Mouse (Mus musculus) thymus, postnatal 4 days (tissue): Measurements from ENCODE around the gene 1700025G04Rik.

ENCODE experiments used
- DNase-seq: peaks from one replicate; pipeline ENCODE4 v3.0.0; 2021

Gene 1700025G04Rik

DNA sequence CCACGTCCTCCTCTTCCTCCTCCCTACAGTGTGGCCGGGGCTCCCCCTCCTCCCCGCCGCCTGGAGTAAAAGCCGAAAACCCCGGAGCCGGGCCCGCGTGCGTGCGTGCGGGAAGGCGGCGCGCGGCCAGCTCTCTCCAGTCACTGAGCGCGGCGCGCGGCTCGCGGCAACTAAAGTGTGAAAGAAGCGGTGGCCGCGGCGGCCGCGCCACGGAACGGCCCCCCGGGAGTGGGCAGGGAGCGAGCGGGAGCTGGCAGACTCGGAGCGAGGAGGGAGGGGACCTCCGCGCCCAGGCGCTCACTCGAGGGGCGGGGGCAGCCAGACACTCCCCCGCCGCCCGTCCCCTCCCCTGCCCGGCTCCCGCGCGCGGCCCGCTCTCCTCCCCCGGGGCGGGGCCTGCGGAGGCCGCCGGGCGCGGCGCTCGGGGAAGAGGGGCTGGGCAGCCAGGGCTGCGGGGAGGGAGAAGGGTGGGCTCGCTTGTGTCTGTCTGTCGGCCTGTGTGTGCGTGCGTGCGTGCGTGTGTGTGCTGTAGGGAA, at the start of gene 1700025G04Rik:
Gene 1700025G04Rik, minus strand, starts transcription at position 108 of the 536 bp plus-strand sequence.
- DNase-seq: peak; percentile 88

DNA sequence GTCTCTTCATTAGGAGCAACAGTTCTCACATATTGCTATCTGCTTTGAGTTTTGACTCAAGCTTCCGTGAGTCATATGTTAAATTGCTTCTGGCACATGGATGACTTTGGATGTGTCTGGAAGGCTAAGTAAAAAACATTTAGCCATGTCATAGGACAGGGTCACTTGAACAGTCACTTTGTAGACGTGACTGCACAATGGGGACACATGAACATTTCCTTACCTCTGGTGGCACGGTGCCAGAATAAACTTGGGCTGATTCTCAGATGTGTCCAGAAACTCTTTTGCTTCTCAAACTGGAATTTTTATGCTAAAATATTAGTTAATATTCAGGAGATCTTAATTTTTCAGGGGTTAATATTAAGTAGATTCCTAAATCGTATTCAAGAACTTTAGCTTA, 49.6 kb upstream of the 1700025G04Rik start:
- no peak for DNase-seq

DNA sequence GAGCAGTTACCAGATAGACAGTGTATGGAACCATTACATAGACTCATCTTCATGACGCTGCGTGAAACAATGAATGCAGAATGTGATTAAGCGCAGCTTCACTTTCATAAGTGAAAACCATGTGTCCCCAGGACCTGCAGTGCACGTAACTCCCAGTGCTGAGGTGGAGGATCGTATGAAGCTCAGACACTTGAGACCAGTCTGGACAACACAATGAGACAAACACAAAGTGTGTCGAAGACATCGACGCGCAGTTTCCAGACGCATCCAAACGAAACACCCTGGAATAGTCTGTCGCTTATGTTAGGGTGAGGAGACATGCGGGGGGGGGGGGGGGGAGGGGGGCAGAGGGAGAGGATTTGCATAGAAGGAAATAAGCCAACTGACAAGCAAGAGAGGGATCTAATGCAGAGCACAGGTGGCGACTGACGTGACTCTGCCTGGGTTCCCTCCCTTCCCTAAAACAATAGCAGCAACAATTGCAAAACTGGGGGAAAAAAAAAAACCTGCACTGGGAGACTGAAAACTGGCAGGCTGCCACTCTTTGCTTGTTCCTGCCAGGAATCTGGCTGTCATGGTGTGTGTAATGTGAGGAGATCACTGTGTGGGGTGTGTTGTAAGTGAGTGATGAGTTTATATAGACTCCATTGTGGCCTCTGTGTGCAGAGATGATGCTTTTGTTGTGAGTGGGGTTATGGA, 40.3 kb upstream of the 1700025G04Rik start:
- DNase-seq: no peak

DNA sequence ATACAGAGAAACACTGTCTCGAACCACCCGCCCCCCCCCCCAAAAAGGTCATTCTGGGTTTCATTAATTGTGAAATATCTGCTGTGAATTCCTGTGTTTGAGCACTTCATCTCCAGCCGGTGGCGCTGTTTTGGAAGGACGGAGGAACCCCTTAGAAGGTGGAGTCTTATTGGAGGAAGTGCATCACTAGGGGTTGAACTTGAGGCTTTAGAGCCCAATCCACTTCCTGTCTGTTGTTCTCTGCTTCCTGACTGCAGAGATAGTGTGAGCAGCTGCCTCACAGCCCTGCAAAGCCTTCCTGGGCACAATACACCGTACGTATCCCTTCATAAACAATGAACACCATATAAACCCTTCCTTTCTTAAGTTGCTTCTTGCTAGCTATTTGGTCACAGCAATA, 35.5 kb upstream of the 1700025G04Rik start:
- no peak for DNase-seq

- DNase-seq: no peak
Measured at GRCm38 (mm10) chr1:152110123-152110522, 20.2 kb upstream of the 1700025G04Rik start.

- DNase-seq: no peak
Measured at GRCm38 (mm10) chr1:152106136-152106535, 16.2 kb upstream of the 1700025G04Rik start.

GRCm38 (mm10) chr1:152105246-152105645, 15.3 kb upstream of the 1700025G04Rik start:
- DNase-seq: no peak

DNA sequence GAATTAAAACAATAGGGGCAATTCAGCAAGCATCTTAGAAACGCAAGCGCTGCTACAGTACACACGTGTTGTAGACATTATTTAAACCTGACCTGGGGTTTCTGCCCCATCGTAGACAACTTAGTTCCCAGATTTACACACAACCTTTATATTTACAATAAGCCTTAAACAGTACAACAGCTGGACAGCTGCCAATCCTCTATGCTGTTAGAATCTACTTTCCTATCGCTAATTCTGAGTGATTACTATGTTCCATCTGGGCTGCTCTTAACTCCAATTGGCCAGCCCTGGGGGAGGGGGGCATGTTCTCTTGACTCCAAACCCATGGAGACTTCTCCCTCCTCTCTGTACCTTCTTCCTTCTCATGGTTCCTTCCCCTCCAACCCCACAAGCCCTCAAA, 11.8 kb upstream of the 1700025G04Rik start:
- DNase-seq: no peak

GRCm38 (mm10) chr1:152096045-152096444, 6.1 kb upstream of the 1700025G04Rik start:
- no peak for DNase-seq

DNA sequence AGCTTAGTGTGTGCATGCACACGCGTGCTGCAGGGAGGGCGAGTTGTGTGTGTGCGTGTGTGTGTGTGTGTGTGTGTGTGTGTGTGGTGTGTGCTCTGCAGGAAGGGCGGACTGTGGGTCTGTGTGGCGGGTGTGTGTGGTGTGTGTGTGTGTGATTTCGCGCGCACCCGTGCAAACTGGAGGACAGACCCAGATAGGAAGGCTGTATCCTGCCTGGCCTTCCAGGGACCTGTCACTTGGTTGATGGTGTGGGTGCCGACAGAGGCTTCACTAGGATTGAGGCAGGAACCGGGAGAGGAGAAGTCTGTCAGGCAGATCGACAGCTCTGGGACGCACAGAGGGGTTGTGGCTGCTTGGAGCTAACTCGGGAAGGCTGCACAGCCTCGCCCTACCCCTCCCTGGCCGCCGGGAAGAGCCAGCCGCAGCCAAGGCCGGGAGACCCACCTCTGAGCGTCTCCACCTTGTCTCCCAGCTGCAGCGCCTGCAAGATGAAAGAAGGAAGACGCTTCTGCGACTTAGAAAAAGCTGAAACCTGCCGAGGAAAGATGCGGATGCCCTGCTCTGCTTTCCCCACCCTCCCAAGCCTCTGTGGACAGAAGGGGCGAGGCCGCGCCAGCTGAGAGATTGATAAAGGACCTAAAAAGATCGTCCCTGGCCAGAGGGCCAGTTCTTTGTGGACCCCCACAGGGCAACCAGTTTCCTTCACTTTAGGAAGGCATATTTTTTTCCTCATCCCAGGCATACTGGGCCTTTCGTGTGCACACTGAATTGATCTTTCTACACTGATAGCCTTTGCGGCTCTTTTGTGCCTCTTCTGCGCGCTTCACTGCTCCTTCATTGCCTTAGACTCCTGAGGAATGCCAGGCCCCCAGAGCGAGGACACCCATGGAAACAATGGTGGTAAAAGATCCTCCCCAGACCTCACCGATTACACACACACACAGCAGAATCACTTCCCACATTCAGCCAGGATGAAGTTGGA, 930 bp upstream of the 1700025G04Rik start:
- peak; percentile 47 for DNase-seq

DNA sequence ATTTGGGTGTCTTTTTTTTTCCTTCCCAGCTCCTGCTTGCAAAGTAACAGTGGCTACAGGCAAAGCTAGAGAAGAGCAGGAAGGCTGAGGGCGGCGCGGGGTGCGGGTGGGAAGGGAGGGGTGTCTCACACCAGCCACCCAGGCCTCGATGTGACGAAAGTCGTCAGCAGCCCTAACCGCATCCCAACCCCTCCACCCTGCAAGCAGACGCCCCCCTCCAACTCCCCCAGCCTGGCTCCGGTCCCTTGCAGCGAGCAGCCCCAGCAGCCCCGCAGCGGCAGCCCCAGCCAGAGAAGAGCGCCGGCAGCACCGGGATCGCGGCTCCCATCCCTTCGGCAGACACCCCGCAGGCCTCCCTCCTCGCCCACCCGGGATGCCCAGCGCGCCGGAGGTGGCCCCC, 399 bp downstream of the 1700025G04Rik start:
- peak; percentile 69 for DNase-seq

DNA sequence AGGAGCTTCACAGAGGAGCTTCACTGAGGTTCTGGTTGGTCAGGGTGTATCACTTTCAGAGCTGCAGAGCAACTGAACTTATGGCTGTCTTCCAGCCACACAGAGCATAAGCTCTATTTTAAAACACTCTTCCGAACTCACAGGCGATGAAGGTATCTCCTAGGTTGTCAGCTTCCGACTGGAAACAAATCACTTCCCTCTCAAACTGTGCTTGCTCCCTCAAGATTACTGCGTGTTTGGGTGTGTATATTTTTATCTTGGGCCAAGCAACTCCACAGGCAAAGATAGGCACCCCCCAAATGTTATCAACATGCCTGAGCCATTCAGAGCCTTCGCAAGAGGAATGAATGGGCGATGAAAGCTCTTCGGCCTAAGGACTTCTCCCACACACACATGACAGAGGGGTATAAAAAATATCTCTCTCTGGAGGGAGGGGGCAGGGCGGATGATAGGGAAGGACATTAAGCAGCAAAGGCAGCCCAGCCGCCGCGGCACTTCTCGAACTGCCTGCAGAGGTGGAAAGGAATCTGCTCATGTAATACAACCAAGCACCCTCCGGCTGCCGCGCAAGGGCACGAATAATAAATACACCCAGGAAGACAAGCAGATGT, 1.0 kb downstream of the 1700025G04Rik start:
- DNase-seq: peak; percentile 58

- no peak for DNase-seq
Measured at GRCm38 (mm10) chr1:152088030-152088429, 1.9 kb downstream of the 1700025G04Rik start.

GRCm38 (mm10) chr1:152086951-152087350, 3.0 kb downstream of the 1700025G04Rik start:
- no peak for DNase-seq

- DNase-seq: no peak
Measured at GRCm38 (mm10) chr1:152085561-152085960, 4.4 kb downstream of the 1700025G04Rik start.

GRCm38 (mm10) chr1:152084638-152085345, 5.1 kb downstream of the 1700025G04Rik start:
- peak; percentile 74 for DNase-seq

DNA sequence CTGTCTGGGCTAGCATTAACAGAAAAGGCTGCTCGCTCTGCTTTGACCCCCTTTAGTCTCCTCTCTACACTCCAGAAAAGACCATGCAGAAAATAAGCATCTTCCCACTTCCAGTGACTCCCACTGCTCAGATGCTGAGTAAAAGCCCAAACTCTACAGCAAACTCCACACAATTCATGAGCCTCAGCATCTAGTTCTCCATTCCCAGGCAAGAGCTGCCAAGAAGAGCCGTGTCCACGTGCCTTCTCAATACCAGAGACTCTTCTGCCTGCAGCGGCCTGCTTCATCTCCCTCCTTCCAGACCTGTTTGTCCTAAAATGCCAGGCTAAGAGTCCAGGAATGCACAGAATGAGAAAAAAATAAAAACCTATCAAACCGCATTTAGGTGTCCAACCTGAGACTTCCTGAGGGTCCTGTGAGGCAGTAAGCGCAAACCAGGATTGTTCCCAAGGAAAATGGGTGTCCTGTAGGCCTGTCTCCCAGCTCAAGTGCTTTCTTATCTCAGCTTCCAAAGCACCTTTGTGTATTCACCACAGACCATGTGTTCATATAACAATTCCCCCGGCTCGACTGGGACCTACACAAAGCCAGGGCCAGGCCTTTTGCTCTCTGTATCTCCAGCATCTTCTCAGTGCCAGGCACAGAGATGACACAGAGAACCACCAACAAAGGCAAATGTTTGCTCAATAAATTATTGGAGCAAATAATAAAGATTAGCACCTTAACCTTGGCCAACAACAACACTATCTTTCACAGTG, 7.8 kb downstream of the 1700025G04Rik start:
- no peak for DNase-seq

DNA sequence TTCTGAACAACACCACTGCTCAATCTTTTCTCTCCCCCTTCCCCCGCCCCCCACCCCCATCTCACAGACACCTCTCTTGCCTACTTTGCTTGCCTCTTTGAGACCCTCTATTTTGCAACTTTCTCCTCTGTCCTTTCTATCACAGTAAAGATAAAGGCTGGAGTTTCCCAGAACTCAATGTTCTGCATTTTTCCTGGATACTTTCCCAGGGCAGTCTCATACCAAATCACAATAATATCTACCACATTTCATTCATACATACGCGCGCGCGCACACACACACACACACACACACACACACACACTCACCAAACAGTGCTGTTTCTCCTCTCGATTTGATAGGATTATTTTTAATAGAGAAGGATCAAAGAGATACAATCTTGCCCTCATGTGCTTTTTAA, 8.8 kb downstream of the 1700025G04Rik start:
- DNase-seq: no peak

- no peak for DNase-seq
Measured at GRCm38 (mm10) chr1:152080244-152080643, 9.7 kb downstream of the 1700025G04Rik start.

DNA sequence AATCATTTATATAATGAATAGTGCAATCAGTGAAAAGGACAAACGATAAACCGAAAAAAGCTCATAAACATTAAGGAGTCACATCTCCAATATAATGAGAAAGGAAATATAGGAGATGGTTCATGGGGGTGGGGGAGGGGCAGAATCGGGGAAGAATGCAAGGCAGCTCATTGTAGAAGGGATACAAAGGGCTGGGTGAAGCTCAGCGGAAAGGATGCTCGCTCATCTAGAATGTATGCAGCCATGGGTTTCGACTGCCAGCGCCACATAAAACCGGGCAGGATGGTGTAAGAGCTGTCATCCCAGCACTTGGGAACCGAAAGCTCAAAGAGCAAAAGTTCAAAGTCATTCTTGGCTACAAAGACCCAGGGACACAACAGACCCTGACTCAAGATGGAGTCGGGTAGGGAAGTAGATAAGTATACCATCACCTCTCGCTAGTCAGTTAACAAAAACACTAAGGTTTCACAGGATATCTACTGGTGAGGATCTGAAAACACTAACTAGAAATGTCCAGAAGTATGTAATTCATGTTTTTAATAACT, 12.7 kb downstream of the 1700025G04Rik start:
- no peak for DNase-seq

GRCm38 (mm10) chr1:152076222-152076845, 13.6 kb downstream of the 1700025G04Rik start:
- no peak for DNase-seq
